Mouse (Mus musculus) bone marrow macrophage, adult 2 months (primary cell): ENCODE results near the gene Snn.

Source experiments
- CTCF ChIP-seq: IDR thresholded peaks from 2 replicates; pipeline ENCODE4 v1.5.1; 2012; ENCODE audit warnings: low read depth, mild to moderate bottlenecking, low read length, moderate library complexity
- POLR2A ChIP-seq: IDR thresholded peaks from 2 replicates; pipeline ENCODE4 v1.6.1; 2012; ENCODE audit warnings: mild to moderate bottlenecking, low read depth, low read length, borderline replicate concordance

DNA sequence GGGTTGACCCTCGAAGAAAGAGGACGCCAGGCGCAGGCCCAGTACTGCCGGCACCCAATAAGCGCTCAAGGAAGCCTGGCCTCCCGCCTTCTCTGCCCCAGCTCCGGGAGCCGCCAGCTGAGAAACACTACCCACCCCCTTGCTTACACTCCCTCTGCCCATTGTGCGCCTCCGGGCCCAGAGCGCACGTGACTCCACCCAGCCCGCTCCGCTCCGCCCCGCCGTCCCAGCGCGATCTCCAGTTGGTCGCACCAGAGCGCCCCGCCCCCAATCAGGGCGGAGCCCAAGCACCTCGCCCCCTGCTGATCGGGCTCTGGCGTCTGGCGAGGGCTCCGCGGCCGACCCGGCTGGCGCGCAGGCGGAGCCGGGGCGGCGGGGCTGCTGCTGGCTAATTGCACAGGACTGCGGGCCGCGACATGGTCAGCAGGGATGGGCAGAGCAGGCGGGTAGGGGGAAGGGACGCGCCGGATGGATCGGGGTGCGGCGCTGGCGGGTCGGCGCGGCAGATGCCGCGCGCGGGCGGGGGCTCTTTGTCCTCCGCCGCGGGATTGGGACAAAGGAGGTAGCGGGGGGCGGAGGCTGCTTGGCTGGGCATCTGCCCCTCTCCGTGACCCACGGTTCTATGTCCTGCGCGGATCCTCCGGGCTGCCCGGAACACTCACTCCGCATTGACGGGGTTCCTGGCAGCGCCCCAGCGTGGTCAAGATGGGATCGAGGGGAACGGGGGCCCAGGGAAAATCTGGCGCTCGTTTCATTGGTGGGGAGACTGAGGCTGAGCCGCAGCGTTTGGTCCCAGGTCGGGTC is 5.5 kb downstream of the Snn start, which contains the start of gene Litaf:
- TF ChIP-seq CTCF = no peak
- no peak; the same call in 1 of the 2 replicates for TF ChIP-seq POLR2A
